Mouse (Mus musculus): ENCODE measurements at regions not wholly inside any gene's neighbourhood (a gene's known extent, or its start where the extent isn't known, plus 50 kb on each side); places are given as distances from the start of the nearest gene placed in this dataset.

DNA sequence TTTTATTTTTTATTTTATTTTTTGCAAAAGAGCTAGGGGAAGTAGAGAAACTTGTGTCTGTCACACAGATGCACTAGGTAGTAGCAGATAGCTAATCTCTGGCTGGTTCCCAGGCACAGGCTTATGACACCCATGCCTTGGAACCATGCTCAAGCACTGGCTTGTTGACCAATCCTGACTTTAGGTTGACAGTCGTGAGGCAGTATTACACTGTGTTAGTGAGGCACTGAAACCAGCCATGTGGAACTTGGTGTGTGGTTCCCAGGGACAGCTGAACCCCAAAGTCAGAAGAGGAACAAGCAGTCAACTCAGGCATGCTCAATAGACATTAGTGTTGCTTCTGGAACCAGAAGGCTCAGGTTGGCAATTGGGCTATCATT, 601.1 kb upstream of the Nox3 start:
- no peak for DNase-seq (ENCODE audit: low spot score)

DNA sequence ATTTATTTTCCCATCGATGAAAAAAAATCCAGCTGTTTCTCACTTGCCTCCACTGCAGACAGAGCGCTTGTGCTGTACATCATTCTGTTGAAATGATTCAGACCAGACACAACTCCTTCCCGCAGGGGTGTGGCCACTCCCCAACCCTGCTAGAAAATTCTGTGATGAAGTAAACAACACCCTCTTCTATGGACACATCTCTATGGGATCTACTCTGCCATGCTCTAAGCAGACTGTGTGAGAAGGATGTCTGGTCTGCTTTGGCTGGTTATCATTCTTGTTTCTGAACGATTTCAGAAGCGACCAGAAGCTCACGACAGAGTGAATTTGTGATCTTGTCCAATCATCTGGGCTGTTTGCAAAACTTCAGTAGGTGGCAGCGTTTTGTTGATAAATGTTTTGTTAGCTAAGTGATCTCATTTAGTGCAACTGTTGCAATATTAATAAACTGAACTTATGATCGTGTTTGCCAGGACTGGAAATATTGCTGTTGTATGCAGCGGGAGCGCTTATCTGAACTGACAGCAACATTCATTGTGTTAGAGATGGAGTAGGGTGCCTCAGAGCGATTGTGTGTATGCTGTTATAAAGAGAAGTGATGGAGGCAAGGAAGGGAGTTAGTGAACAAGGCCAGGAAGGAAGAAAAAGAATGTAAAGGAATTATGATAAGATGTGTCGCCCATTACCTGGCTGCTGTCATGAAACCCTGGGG, 605.2 kb upstream of the Nox3 start:
- DNase-seq (ENCODE audit: low spot score): no peak

- no peak for DNase-seq (ENCODE audit: low spot score)
Measured at GRCm38 (mm10) chr17:4311785-4312379, 615.8 kb upstream of the Nox3 start.

DNA sequence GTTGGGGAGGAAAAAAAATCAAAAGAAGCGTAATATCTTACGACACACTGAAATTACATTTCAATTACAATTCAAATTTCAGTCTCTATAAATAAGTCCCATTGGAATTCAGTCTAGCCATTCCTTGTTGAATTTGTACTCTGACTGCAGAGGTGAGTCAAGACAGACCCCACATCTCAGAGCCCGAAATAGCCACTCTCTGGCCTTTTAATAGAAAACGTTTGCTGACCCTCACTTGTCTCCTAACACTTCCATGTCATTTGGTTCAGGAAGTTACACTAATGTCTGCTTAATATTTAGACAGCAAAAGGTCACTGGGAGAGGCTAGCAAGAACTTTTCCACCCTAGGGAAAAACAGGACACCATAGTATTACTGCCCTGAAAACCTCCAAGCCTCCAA, 623.1 kb upstream of the Nox3 start:
- DNase-seq (ENCODE audit: low spot score): no peak

GRCm38 (mm10) chr17:4328810-4329209, 632.7 kb upstream of the Nox3 start:
- no peak for DNase-seq (ENCODE audit: low spot score)

GRCm38 (mm10) chr17:4331650-4332049, 635.6 kb upstream of the Nox3 start:
- DNase-seq (ENCODE audit: low spot score): no peak

- DNase-seq (ENCODE audit: low spot score): no peak
Measured at GRCm38 (mm10) chr17:4333091-4333490, 637.0 kb upstream of the Nox3 start.

DNA sequence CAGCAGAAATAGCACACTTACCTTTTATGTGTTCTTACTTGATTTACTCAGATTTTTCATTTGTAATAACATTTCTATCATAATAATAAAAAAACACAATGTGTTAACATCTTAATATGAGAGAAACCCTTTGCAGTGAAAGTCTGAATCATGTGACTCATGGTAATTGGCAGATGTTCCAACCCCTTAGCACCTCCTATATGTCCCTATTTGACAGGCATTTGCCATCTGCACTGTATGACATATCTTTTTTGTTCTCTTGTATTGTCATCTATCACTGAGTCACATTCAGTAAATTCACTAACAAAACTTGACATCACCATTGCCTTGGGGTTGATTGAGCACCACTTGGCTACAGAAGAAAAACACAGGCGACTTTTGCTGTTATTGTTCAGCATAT, 641.1 kb upstream of the Arid1b start:
- no peak for DNase-seq (ENCODE audit: low spot score)

- no peak for DNase-seq (ENCODE audit: low spot score)
Measured at GRCm38 (mm10) chr17:4355506-4356218, 638.5 kb upstream of the Arid1b start.

GRCm38 (mm10) chr17:4360413-4361320, 633.5 kb upstream of the Arid1b start:
- no peak for DNase-seq (ENCODE audit: low spot score)

DNA sequence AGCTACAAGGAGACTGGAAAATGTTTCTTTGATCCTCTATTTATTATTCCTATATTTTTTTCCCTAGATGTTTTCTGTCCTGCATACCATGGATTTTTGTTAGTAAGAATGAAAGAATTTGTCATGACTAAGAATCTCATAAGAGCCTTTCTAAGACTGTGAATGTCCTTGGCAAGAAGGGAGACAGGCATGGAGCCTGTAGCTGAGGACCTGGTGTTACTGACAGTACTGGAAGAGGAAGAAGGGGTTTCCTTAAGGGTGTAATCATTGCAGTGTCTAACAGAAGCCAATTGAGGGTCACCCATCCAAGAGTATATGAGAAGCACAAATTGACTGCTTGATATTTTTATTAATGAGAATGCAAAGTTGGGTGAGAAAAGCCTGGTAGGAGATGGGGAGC, 628.3 kb upstream of the Arid1b start:
- DNase-seq (ENCODE audit: low spot score): no peak

- DNase-seq (ENCODE audit: low spot score): no peak
Measured at GRCm38 (mm10) chr17:4380449-4380848, 613.7 kb upstream of the Arid1b start.

DNA sequence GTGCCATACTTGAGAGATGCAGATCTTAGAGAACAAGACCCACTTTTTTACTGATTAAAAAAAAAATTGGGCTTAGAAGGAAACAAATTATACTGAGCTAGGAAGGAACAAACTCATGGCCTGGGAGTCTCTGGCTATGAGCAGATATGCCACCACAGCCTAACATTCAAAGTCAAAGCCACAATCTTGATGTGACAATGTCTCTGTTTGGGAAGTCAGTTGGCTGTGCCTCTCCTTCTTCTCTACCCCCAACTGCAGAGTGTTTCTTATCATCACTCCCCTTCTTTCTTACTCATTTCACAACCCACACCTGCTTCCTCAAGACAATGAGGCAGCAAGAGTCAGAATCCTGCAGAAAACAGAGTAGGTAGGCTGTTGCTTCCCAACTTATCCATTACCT, 613.3 kb upstream of the Arid1b start:
- DNase-seq (ENCODE audit: low spot score): no peak

DNA sequence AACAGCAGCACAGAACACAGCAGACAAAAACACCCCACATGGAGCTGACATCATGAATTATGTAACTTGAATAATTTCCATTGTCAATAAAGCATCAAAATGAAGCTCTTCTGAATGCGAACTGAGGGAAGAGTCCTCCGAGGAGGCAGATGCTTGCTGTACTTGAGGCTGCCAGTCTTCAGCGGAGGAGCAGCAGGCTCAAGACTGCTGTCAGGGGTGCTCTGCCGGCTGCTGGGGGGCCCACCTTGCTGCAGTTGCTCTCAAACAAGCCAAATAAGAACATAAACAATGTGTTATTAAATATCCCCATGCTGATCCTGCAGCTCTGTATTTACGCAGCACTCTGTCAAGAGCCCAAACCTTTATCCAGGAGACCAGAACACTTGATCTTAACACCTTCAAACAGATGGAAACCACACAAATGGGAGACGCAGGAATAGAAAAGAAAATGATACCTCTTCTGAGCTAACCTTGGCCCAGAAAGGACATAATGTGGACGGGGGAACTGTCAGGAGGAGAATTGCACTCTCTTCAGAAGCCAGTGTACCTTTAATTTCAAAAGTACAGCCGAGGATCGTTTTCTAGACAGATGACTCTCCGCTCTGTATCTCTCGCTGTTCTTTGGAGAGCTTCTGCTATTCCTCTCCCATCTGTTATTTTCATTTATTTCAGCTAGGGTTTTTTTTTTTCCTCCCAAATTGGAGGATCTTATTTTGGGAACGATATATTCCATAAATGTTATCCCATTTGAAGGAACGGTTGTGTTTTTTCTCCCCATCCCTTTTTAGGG, 612.0 kb upstream of the Arid1b start:
- DNase-seq (ENCODE audit: low spot score): no peak

- no peak for DNase-seq (ENCODE audit: low spot score)
Measured at GRCm38 (mm10) chr17:4382716-4383115, 611.4 kb upstream of the Arid1b start.

DNA sequence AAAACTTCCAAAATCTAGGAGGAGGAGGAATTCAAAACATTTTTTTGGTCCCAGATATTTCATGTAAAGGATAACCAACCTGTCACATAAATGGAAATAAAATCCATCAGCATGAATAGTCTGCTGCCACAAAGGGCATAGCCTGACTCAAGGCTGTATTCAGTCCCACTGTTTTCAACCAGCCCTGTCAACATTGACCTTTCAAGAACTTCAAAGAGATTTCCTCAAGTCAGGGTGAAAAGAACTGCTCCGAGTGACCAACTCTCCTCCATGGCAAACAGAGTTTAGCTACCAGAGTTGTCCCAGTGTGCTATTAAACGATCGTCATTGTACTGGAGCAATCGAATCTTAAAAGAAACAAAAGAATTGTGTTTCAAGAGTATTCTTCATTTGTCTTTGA, 606.5 kb upstream of the Arid1b start:
- no peak for DNase-seq (ENCODE audit: low spot score)

DNA sequence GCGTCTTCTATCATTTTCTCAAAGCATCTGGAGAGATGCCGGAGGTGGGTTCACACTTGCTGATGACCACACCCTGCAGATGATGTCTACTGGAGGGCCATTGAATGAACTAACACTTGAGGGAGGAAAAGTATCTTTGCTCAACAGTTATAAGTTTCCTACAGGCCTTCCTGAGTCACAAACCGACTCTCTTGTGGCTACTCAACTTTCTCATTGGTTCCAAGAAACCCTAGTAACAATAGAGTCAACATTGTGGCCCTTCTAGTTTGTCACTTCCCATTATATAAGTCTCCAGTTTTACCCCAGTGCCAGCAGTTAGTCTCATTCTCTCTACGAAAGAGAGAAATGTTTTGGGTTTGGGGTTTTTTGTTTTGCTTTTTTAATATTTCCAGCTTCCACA, 604.1 kb upstream of the Arid1b start:
- DNase-seq (ENCODE audit: low spot score): no peak

- no peak for DNase-seq (ENCODE audit: low spot score)
Measured at GRCm38 (mm10) chr17:4390577-4390976, 603.6 kb upstream of the Arid1b start.

DNA sequence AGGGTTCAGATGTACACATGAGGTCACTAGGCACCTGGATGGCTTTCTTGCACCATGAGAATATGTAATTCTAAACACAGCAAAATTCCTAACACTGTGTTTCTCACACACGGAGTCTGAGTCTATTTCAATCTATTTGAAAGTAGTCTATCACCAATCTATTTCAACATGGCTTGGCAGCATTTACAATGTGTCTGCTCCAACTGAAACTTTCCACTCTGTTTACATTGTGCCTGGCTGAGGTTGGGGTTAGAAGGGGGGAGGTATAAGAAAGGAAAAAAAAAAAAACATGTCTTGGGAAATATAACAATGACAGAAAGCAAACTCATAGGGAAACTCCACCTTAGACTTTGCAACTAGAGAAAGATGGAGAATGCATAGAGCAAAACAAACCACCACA, 602.9 kb upstream of the Arid1b start:
- DNase-seq (ENCODE audit: low spot score): no peak

GRCm38 (mm10) chr17:4396119-4396518, 598.0 kb upstream of the Arid1b start:
- no peak for DNase-seq (ENCODE audit: low spot score)

DNA sequence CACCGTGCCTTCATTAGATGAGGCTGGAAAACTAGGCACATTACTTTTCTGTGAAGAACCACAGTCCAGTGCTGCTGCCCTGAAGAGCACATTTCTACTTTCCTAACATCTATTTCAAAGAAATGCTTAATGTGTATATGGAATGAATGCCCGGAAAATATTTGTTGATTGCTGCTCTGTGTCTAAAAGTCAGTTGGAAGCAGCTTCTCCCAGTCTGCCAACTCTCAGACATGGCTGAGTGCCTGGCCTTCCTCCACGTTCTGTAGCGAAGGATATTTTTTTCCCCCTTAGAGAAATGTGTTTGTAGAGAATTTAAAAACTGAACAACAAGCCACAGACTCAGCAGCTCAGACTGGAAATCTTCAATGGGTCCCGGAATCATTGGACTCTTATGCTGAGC, 576.4 kb upstream of the Arid1b start:
- no peak for DNase-seq (ENCODE audit: low spot score)
